Mouse (Mus musculus): ENCODE measurements at regions not wholly inside any gene's neighbourhood (a gene's known extent, or its start where the extent isn't known, plus 50 kb on each side); places are given as distances from the start of the nearest gene placed in this dataset.

- H3K4me1 ChIP-seq (replicated peaks; ENCODE audit: control insufficient read depth, insufficient read depth, low read length) = no peaks in the 10 kb centered on the region
- no peaks in the 10 kb centered on the region for H3K27me3 ChIP-seq (replicated peaks; ENCODE audit: control insufficient read depth, insufficient read depth, low read length)
- WGBS = 68% methylated on average over 6 of the region's 6 CpGs
- ATAC-seq (replicated peaks; ENCODE audit: low FRiP score) (no peak), DNase-seq (ENCODE audit: low spot score) (no peak)
- H3K4me3 ChIP-seq (ENCODE audit: low read depth, low read length) = no peak overlapping the region
- no peak overlapping the region for H3K27ac ChIP-seq (ENCODE audit: low read depth, low read length)
- H3K36me3 ChIP-seq (ENCODE audit: control insufficient read depth, insufficient read depth, low read length) = no peaks in the 10 kb centered on the region
- no peak overlapping the region for H3K4me2 ChIP-seq
- H3K9ac ChIP-seq (ENCODE audit: low read depth, low read length) = no peak overlapping the region
- peaks cover 2% of the 10 kb centered on the region; the same call in 1 of the 2 replicates for H3K9me3 ChIP-seq (ENCODE audit: control insufficient read depth, low read length)
Observed at GRCm38 (mm10) chr7:110709606-110710005, 58.4 kb upstream of the Ampd3 start.

GRCm38 (mm10) chr7:110710256-110710962, 57.6 kb upstream of the Ampd3 start:
- 72% methylated on average over 9 of the region's 9 CpGs for WGBS
- H3K36me3 ChIP-seq (ENCODE audit: control insufficient read depth, insufficient read depth, low read length) = no peaks in the 10 kb centered on the region
- H3K4me3 ChIP-seq (ENCODE audit: low read depth, low read length) = no peak overlapping the region
- H3K4me2 ChIP-seq = no peak overlapping the region
- H3K4me1 ChIP-seq (replicated peaks; ENCODE audit: control insufficient read depth, insufficient read depth, low read length) = no peaks in the 10 kb centered on the region
- H3K9ac ChIP-seq (ENCODE audit: low read depth, low read length) = no peak overlapping the region
- no peaks in the 10 kb centered on the region for H3K27me3 ChIP-seq (replicated peaks; ENCODE audit: control insufficient read depth, insufficient read depth, low read length)
- H3K27ac ChIP-seq (ENCODE audit: low read depth, low read length) = no peak overlapping the region
- no peak for ATAC-seq (replicated peaks; ENCODE audit: low FRiP score)
- no peak for DNase-seq (ENCODE audit: low spot score)
- H3K9me3 ChIP-seq (ENCODE audit: control insufficient read depth, low read length) = peaks cover 2% of the 10 kb centered on the region; the same call in 1 of the 2 replicates

- Histone ChIP-seq H3K27ac (ENCODE audit: low read depth, low read length) (no peak overlapping the region), H3K27me3 (replicated peaks; ENCODE audit: control insufficient read depth, insufficient read depth, low read length) (no peaks in the 10 kb centered on the region), H3K9ac (ENCODE audit: low read depth, low read length) (no peak overlapping the region), H3K4me3 (ENCODE audit: low read depth, low read length) (no peak overlapping the region), H3K36me3 (ENCODE audit: control insufficient read depth, insufficient read depth, low read length) (no peaks in the 10 kb centered on the region), H3K4me2 (no peak overlapping the region), H3K4me1 (replicated peaks; ENCODE audit: control insufficient read depth, insufficient read depth, low read length) (no peaks in the 10 kb centered on the region), H3K9me3 (ENCODE audit: control insufficient read depth, low read length) (peaks cover 2% of the 10 kb centered on the region; the same call in 1 of the 2 replicates)
- ATAC-seq (replicated peaks; ENCODE audit: low FRiP score) = no peak
- WGBS = 55% methylated on average over 3 of the region's 3 CpGs
- DNase-seq (ENCODE audit: low spot score) = no peak
Observed at GRCm38 (mm10) chr7:110713661-110714060, 54.3 kb upstream of the Ampd3 start.

- no peak for DNase-seq (ENCODE audit: low spot score)
- 81% methylated on average over 3 of the region's 3 CpGs for WGBS
- ATAC-seq (replicated peaks; ENCODE audit: low FRiP score) = no peak
- Histone ChIP-seq H3K4me2 (no peak overlapping the region), H3K9me3 (ENCODE audit: control insufficient read depth, low read length) (peaks cover 2% of the 10 kb centered on the region; the same call in 1 of the 2 replicates), H3K4me3 (ENCODE audit: low read depth, low read length) (no peak overlapping the region), H3K4me1 (replicated peaks; ENCODE audit: control insufficient read depth, insufficient read depth, low read length) (no peaks in the 10 kb centered on the region), H3K9ac (ENCODE audit: low read depth, low read length) (no peak overlapping the region), H3K27me3 (replicated peaks; ENCODE audit: control insufficient read depth, insufficient read depth, low read length) (no peaks in the 10 kb centered on the region), H3K36me3 (ENCODE audit: control insufficient read depth, insufficient read depth, low read length) (no peaks in the 10 kb centered on the region), H3K27ac (ENCODE audit: low read depth, low read length) (no peak overlapping the region)
Observed at GRCm38 (mm10) chr7:110715110-110715509, 52.9 kb upstream of the Ampd3 start.

- H3K27ac ChIP-seq (ENCODE audit: low read depth, low read length) = no peak overlapping the region
- H3K36me3 ChIP-seq (ENCODE audit: control insufficient read depth, insufficient read depth, low read length) = no peaks in the 10 kb centered on the region
- H3K4me2 ChIP-seq = no peak overlapping the region
- H3K4me3 ChIP-seq (ENCODE audit: low read depth, low read length) = no peak overlapping the region
- WGBS = 77% methylated on average over 6 of the region's 6 CpGs
- DNase-seq (ENCODE audit: low spot score) = no peak
- H3K9ac ChIP-seq (ENCODE audit: low read depth, low read length) = no peak overlapping the region
- peaks cover 2% of the 10 kb centered on the region; the same call in 1 of the 2 replicates for H3K9me3 ChIP-seq (ENCODE audit: control insufficient read depth, low read length)
- no peaks in the 10 kb centered on the region for H3K27me3 ChIP-seq (replicated peaks; ENCODE audit: control insufficient read depth, insufficient read depth, low read length)
- ATAC-seq (replicated peaks; ENCODE audit: low FRiP score) = no peak
- H3K4me1 ChIP-seq (replicated peaks; ENCODE audit: control insufficient read depth, insufficient read depth, low read length) = no peaks in the 10 kb centered on the region
Observed at GRCm38 (mm10) chr7:110715545-110715944, 52.5 kb upstream of the Ampd3 start.

GRCm38 (mm10) chr7:110717104-110717503, 50.9 kb upstream of the Ampd3 start:
- no peak overlapping the region for H3K4me3 ChIP-seq (ENCODE audit: low read depth, low read length)
- no peak for DNase-seq (ENCODE audit: low spot score)
- 74% methylated on average over 6 of the region's 6 CpGs for WGBS

More at GRCm38 (mm10) chr7:110717104-110717503, 50.9 kb upstream of the Ampd3 start:
- Histone ChIP-seq H3K36me3 (ENCODE audit: control insufficient read depth, insufficient read depth, low read length) (no peaks in the 10 kb centered on the region), H3K27me3 (replicated peaks; ENCODE audit: control insufficient read depth, insufficient read depth, low read length) (no peaks in the 10 kb centered on the region), H3K4me1 (replicated peaks; ENCODE audit: control insufficient read depth, insufficient read depth, low read length) (no peaks in the 10 kb centered on the region), H3K4me2 (no peak overlapping the region), H3K9ac (ENCODE audit: low read depth, low read length) (no peak overlapping the region), H3K27ac (ENCODE audit: low read depth, low read length) (no peak overlapping the region), H3K9me3 (ENCODE audit: control insufficient read depth, low read length) (no peaks in the 10 kb centered on the region)
- no peak for ATAC-seq (replicated peaks; ENCODE audit: low FRiP score)

Measured in liver, embryonic 11.5 days (tissue).